Mouse (Mus musculus) heart, embryonic 11.5 days (tissue): Measurements from ENCODE around the gene Ppp1r14c. TPM values are rescaled to one million over a fixed set of nuclear protein-coding genes. Genes with fewer than 3 reads are reported as not detected.

Experiments
- ATAC-seq: fragments of 200-750 bp; cut with Nextera tagmentation; replicated peaks from 2 replicates; pipeline ENCODE4 v1.8.0; 2017; ENCODE audit warnings: moderate library complexity; ENCODE audit not compliant: insufficient number of reproducible peaks, low FRiP score, low TSS enrichment
- H3K27ac ChIP-seq: fragments of 300-500 bp; sonication (generic); 2 replicates; pipeline ENCODE4 v1.5.1; 2014; ENCODE audit warnings: mild to moderate bottlenecking, low read depth, low read length
- H3K27me3 ChIP-seq: fragments of 300-500 bp; sonication (generic); 2 replicates; pipeline ENCODE4 v1.6.1; 2014; ENCODE audit warnings: mild to moderate bottlenecking, low read length, mixed read lengths; ENCODE audit not compliant: control insufficient read depth, insufficient read depth
- H3K36me3 ChIP-seq: fragments of 300-500 bp; sonication (generic); 2 replicates; pipeline ENCODE4 v1.6.1; 2014; ENCODE audit warnings: mild to moderate bottlenecking, low read length, moderate library complexity, mixed read lengths; ENCODE audit not compliant: control insufficient read depth, insufficient read depth
- H3K4me1 ChIP-seq: fragments of 300-500 bp; sonication (generic); 2 replicates; pipeline ENCODE4 v1.6.1; 2014; ENCODE audit warnings: low read length; ENCODE audit not compliant: control insufficient read depth, insufficient read depth
- H3K4me2 ChIP-seq: fragments of 300-500 bp; sonication (generic); 2 replicates; pipeline ENCODE4 v1.6.1; 2014; ENCODE audit warnings: mild to moderate bottlenecking, moderate library complexity
- H3K4me3 ChIP-seq: fragments of 300-500 bp; sonication (generic); 2 replicates; pipeline ENCODE4 v1.5.1; 2014; ENCODE audit warnings: low read depth, low read length
- H3K9ac ChIP-seq: fragments of 300-500 bp; sonication (generic); 2 replicates; pipeline ENCODE4 v1.6.1; 2014; ENCODE audit warnings: mild to moderate bottlenecking, low read depth, low read length, moderate library complexity
- H3K9me3 ChIP-seq: fragments of 300-500 bp; sonication (generic); replicated peaks from 2 replicates; pipeline ENCODE4 v1.6.1; 2016; ENCODE audit warnings: low read length; ENCODE audit not compliant: control insufficient read depth
- WGBS: fragments of 180-500 bp; shearing (Covaris S2); extraction: QIAGEN DNeasy Blood & Tissue Kit; methylation state at CpG from one replicate; pipeline ENCODE4 v1.1.7; 2014; ENCODE audit not compliant: insufficient replicate concordance; 5-methylcytosine and 5-hydroxymethylcytosine counted together
- microRNA-seq: library from miRNA; unstranded; fragments of <30 nt; microRNA quantifications from one replicate; pipeline ENCODE4, GENCODE M21; 2016; ENCODE audit warnings: borderline number of aligned reads
- polyA plus RNA-seq: library from polyadenylated mRNA; unstranded; fragments of >200 nt; fragmentation: Nextera tagmentation; extraction: Ambion mirVana; gene quantifications from 2 replicates; pipeline ENCODE4 v1.2.1, GENCODE M21; 2014

Gene Ppp1r14c
- polyA plus RNA-seq, 1 experiment from 2014 or later = 170 TPM

DNA sequence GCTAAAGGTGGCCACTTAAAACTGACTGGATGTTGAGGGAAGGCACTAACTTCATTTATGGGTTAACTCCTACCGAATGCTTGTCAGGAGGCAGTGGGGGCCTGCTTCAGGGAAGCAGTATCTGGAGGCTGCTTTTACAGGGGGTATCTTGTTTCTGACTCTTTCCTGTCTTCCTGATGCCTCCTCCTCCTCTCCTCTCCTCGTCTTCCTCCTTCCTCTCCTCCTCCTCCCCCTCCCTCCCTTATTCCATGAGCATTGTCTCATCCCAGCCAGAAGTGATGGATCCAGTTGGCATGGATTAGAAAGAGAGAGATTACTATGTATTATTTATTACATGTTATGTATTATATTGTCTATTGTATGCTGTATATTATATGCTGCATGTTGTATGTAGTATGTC is 142.9 kb downstream of the Ppp1r14c start:
- H3K4me2 ChIP-seq = no peak overlapping the region
- H3K36me3 ChIP-seq = no peaks in the 10 kb centered on the region
- 0 out of 2 replicates have a peak overlapping the region, but pooled peaks have one; percentile 62 for H3K27ac ChIP-seq
- no peaks in the 10 kb centered on the region for H3K27me3 ChIP-seq
- H3K4me1 ChIP-seq = peaks cover 24% of the 10 kb centered on the region
- 46% methylated on average over 2 of the region's 2 CpGs for WGBS
- peaks cover 5% of the 10 kb centered on the region; the same call in 1 of the 2 replicates for H3K9me3 ChIP-seq
- H3K9ac ChIP-seq = no peak overlapping the region
- H3K4me3 ChIP-seq = no peak overlapping the region
- no peak for ATAC-seq

DNA sequence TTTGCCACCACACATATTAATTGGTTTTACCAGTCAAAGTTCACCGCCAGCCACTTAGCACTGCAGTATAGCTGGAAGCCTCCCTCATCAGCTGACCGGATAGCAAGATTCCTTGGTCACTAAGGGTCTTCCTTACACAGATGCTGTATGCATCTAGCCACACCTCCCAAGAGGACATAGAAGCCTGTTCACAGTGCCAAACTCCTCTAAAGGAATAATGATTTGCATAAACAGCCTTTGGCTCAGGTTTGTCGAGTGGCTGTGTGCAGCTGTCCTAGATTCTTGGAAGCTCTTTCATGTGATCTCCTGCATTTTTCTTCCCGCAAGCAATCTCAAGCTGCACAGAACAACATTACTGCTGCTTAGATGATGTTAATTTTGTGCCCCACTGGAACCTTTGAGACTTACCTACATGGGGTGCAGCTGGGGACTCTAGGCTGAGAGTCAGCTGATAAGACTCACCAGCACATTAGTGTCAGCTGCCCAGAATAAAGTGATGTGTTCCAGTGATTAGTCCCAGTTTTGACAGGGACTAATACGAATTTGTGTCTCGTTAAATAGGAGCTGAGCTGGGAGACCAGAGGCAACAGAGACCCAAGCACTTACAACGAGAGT is 143.9 kb downstream of the Ppp1r14c start:
- Histone ChIP-seq H3K4me2 (no peak overlapping the region), H3K36me3 (no peaks in the 10 kb centered on the region), H3K9me3 (peaks cover 5% of the 10 kb centered on the region; the same call in 1 of the 2 replicates), H3K27ac (no peak overlapping the region), H3K27me3 (no peaks in the 10 kb centered on the region), H3K9ac (no peak overlapping the region), H3K4me1 (peaks cover 26% of the 10 kb centered on the region), H3K4me3 (no peak overlapping the region)
- WGBS = 47% methylated on average over 7 of the region's 7 CpGs
- ATAC-seq = no peak

DNA sequence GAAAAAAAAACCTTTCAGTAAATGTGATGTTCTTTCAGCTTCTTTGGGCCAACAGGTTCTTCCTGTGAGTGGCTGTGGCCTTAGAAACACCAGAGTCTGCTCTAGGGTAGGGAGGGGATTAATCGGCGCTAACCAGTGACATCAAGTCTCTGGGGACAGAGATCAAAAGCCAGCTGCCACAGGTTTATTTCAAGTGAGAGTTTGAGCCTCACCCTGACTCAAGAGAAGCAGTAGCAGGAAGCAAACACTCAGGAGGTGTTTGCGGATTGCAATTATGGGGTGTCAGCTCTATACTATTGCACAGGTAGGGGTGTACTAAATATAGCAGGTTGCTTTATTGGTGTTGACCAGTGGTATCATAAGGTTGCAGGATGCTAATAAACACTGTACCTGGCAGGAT is 144.6 kb downstream of the Ppp1r14c start:
- H3K9me3 ChIP-seq = peaks cover 5% of the 10 kb centered on the region; the same call in 1 of the 2 replicates
- H3K9ac ChIP-seq = no peak overlapping the region
- WGBS = 50% methylated on average over 3 of the region's 3 CpGs
- H3K27me3 ChIP-seq = no peaks in the 10 kb centered on the region
- peaks cover 26% of the 10 kb centered on the region for H3K4me1 ChIP-seq
- no peak overlapping the region for H3K4me3 ChIP-seq
- no peak for ATAC-seq
- H3K4me2 ChIP-seq = no peak overlapping the region
- H3K36me3 ChIP-seq = no peaks in the 10 kb centered on the region
- H3K27ac ChIP-seq = no peak overlapping the region

DNA sequence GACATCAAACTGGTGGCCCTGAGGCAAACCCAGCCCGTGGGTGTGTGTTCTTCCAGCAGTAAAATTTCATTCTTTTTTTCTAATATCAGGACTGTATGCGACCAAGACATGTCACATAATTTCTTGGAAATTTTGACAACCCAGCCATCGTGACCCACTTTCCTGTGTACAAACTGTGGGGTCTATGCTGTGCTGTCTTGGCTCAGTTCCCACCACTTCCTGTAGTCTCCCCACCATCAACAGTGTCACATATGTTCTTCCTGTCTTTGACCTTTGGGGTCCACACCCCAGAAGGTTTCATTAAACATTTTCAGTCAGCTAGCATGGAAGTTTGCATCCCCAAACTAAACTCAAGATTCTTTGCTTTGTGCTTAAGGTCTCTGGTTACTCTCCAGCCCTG is 145.5 kb downstream of the Ppp1r14c start:
- WGBS = 71% methylated on average over 3 of the region's 3 CpGs
- Histone ChIP-seq H3K4me1 (peaks cover 26% of the 10 kb centered on the region), H3K27me3 (no peaks in the 10 kb centered on the region)

DNA sequence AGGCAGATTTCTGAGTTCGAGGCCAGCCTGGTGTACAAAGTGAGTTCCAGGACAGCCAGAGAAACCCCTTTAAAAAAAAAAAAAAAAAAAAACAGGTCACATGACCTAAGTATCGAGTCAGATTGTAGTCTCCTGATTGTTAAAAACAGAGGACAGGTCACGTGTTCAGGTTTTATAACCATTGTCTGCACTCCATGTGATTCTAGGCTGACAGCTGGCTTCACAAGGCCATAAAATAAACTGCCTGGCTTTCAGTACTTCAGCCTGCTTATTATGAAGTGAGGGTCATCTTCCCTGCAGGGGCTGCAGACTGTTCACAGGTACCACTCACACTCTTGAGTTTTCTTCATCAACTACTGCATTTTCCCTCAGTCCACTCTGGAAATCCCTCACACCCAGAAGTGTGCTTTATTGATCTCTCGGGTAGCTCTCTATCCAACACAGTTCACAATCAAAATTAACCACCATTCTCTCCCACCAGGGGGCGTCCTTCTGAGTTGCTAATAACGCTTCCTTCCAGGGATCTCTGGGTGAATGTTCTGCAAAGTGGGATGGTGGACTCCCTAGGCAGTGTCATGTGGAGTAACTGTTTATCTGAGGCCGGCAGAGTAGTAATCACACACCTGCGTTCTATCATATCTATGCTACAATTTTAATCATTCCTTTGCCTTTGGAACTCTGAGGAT is 146.9 kb downstream of the Ppp1r14c start:
- Histone ChIP-seq H3K27me3 (no peaks in the 10 kb centered on the region), H3K4me1 (peaks cover 23% of the 10 kb centered on the region), H3K4me3 (no peak overlapping the region), H3K9ac (no peak overlapping the region), H3K4me2 (no peak overlapping the region), H3K27ac (no peak overlapping the region), H3K36me3 (no peaks in the 10 kb centered on the region), H3K9me3 (no peaks in the 10 kb centered on the region)
- WGBS = 70% methylated on average over 8 of the region's 8 CpGs
- ATAC-seq = no peak

More for the DNA sequence above, 145.5 kb downstream of the Ppp1r14c start:
- no peak for ATAC-seq
- Histone ChIP-seq H3K27ac (no peak overlapping the region), H3K9me3 (peaks cover 5% of the 10 kb centered on the region; the same call in 1 of the 2 replicates), H3K36me3 (no peaks in the 10 kb centered on the region), H3K4me2 (no peak overlapping the region), H3K9ac (no peak overlapping the region), H3K4me3 (no peak overlapping the region)

DNA sequence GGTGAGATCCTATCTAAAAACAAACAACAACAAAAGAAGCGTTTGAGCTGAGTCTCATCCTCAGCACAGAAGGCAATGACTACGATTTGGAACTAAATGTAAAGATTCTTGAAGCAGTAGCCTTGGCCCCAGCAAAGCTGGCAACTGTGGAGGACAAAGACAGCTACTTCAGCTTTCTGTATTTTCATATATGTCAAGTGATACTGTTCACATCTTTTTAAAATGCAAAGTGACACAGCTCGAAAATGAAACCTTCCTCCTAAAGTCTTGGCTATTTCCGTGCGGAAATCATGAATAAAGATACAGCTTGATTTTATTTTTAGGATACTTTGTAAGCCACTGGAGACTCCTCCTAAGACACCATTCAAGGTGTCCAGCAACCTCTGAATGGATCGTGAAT is 148.1 kb downstream of the Ppp1r14c start:
- Histone ChIP-seq H3K36me3 (no peaks in the 10 kb centered on the region), H3K9ac (no peak overlapping the region), H3K9me3 (no peaks in the 10 kb centered on the region), H3K27ac (no peak overlapping the region), H3K4me1 (peaks cover 14% of the 10 kb centered on the region), H3K4me3 (no peak overlapping the region), H3K27me3 (no peaks in the 10 kb centered on the region), H3K4me2 (no peak overlapping the region)
- WGBS = 59% methylated on average over 6 of the region's 6 CpGs
- no peak for ATAC-seq

Small RNA genes within 50 kb of the gene (microRNA-seq; reads per million reads assigned to microRNA genes)
- gene Gm24482 = not detected

Other genes starting within 250 kb of the Ppp1r14c start
- not detected in 2 replicates for gene H60c, start 98.3 kb upstream of the Ppp1r14c start, polyA plus RNA-seq
- gene Iyd, start 174.2 kb downstream of the Ppp1r14c start, polyA plus RNA-seq = 0.52 TPM in 1 of 2 replicates, not detected in the other